ENCODE assay signal across 18 mouse cellular contexts in genomic region chr12:119185441-119185840, GRCm38 (mm10). TPM values are rescaled to one million over a fixed set of nuclear protein-coding genes. Genes with fewer than 3 reads are reported as not detected.
DNase-seq lines count a peak whose midpoint lies in the region; ATAC-seq lines count a peak whose summit lies in the region.
"Had no signal": no experiment of that assay in that cellular context is flagged by ENCODE, and none has a peak within 500 bp of the region (broad histone marks: within the 10 kb centered on the region; RNA-seq: fewer than 3 reads in every experiment).

No protein-coding gene starts in this region.

- H3K27me3 ChIP-seq in kidney, embryonic 16.5 days (ENCODE audit: insufficient read depth, low read length), result no peaks in the 10 kb centered on the region
- H3K27me3 ChIP-seq: embryonic facial prominence, embryonic 12.5 days; forebrain, embryonic 13.5 days; forebrain, embryonic 15.5 days had no signal

- H3K4me2 ChIP-seq in kidney, embryonic 16.5 days (replicated peaks; ENCODE audit: low read depth, low read length), result no peak overlapping the region
- H3K4me2 ChIP-seq: embryonic facial prominence, embryonic 12.5 days; forebrain, embryonic 13.5 days; forebrain, embryonic 15.5 days had no signal

- H3K9ac ChIP-seq in kidney, embryonic 16.5 days (replicated peaks; ENCODE audit: low read length), result no peak overlapping the region
- H3K9ac ChIP-seq: embryonic facial prominence, embryonic 12.5 days; forebrain, embryonic 13.5 days; forebrain, embryonic 15.5 days; forebrain, postnatal 0 days had no signal

- H3K9me3 ChIP-seq in kidney, embryonic 16.5 days (ENCODE audit: low read length), result no peaks in the 10 kb centered on the region
- H3K9me3 ChIP-seq: embryonic facial prominence, embryonic 12.5 days; forebrain, embryonic 13.5 days; forebrain, embryonic 15.5 days had no signal

- 100% methylated on average over 1 of the region's 1 CpGs for WGBS in kidney, embryonic 16.5 days

- peak; percentile 77 for ATAC-seq in CD4-positive, CD25-positive, alpha-beta regulatory T cell, adult 4 months
- no peak for ATAC-seq in kidney, embryonic 16.5 days (ENCODE audit: low FRiP score, low TSS enrichment)
- ATAC-seq: forebrain, embryonic 13.5 days; forebrain, embryonic 15.5 days; forebrain, postnatal 0 days had no signal

- no peaks in the 10 kb centered on the region for H3K4me1 ChIP-seq in kidney, embryonic 16.5 days (ENCODE audit: insufficient read depth, low read length)
- H3K4me1 ChIP-seq: embryonic facial prominence, embryonic 12.5 days; forebrain, embryonic 13.5 days; forebrain, embryonic 15.5 days had no signal

- H3K4me3 ChIP-seq in kidney, embryonic 16.5 days (ENCODE audit: low read length), result no peak overlapping the region
- H3K4me3 ChIP-seq: embryonic facial prominence, embryonic 12.5 days; forebrain, embryonic 13.5 days; forebrain, embryonic 15.5 days had no signal

- no peaks in the 10 kb centered on the region for H3K36me3 ChIP-seq in kidney, embryonic 16.5 days (ENCODE audit: insufficient read depth, low read length)
- H3K36me3 ChIP-seq: embryonic facial prominence, embryonic 12.5 days had no signal

- no peak overlapping the region for H3K27ac ChIP-seq in kidney, embryonic 16.5 days (ENCODE audit: low read length)
- H3K27ac ChIP-seq: embryonic facial prominence, embryonic 12.5 days; forebrain, embryonic 13.5 days; forebrain, embryonic 15.5 days had no signal

- peak; percentile 32 for DNase-seq in CD4-positive, CD25-positive, alpha-beta regulatory T cell, adult 2 months (ENCODE audit: low read depth, low spot score)
- peak; percentile 27 for DNase-seq in induced T-regulatory cell, adult 2 months (ENCODE audit: low read depth)
- no peak for DNase-seq in yolk sac, embryonic 10.5 days (ENCODE audit: low spot score)
- no peak for DNase-seq in frontal cortex, adult 2 months (ENCODE audit: extremely low spot score in 1 of 2, low spot score in 1 of 2)
- DNase-seq: adrenal gland, adult 8-10 months; adrenal gland, postnatal 14 days; adrenal gland, postnatal 36 days; cerebellum, adult 11-12 months; cerebellum, adult 2 months; cerebellum, adult 9-10 months; cerebellum, postnatal 10 days; cerebellum, postnatal 25 days; forebrain, postnatal 0 days had no signal

RNA-seq across cellular contexts. Expression of gene Itgb8, which starts 53.2 kb away (rescaled TPM):
- polyA plus RNA-seq in CD4-positive, CD25-positive, alpha-beta regulatory T cell, adult 4 months (2017; shearing (Covaris generic)), result 10 to 100 TPM; 21.4 to 28.0 TPM
- 3.4 and 4.5 TPM in 2 replicates for polyA plus RNA-seq in kidney, embryonic 16.5 days (2015; fragmentation: Nextera tagmentation; extraction: Ambion mirVana)
- 15.2 and 16.3 TPM in 2 replicates for polyA plus RNA-seq in frontal cortex, adult 2 months (2012; rRNA removed)

Comparison
In these comparisons a context has a peak if more than half of its experiments do, and no peak if none do; other contexts are left out.
1. DNase-seq: peak in CD4-positive, CD25-positive, alpha-beta regulatory T cell, adult 2 months (single experiment) and induced T-regulatory cell, adult 2 months (single experiment); none in yolk sac, embryonic 10.5 days (single experiment) and frontal cortex, adult 2 months (0 of 2).